Mouse (Mus musculus) megakaryocyte-erythroid progenitor cell, adult 5 weeks (primary cell): ENCODE measurements around the gene Srsf11. TPM values are rescaled to one million over a fixed set of nuclear protein-coding genes. Genes with fewer than 3 reads are reported as not detected.

Experiments used
- polyA plus RNA-seq: library from polyadenylated mRNA; stranded (reverse); fragments of >175 nt; gene quantifications from 2 replicates; pipeline ENCODE4 v1.2.3, GENCODE M21; 2012

Gene Srsf11
- 82.6 and 156 TPM in 2 replicates for polyA plus RNA-seq

GRCm38 (mm10) chr3:158036329-158036988 is at the start of gene Srsf11, which contains the start of gene Lrrc40:
Gene Srsf11, minus strand, starts transcription at chr3:158036639.
Gene Lrrc40, plus strand, starts transcription at chr3:158036662.

Other genes starting within 250 kb of the Srsf11 start
- 0.14 TPM in 1 of 2 replicates, not detected in the other for gene Cth, start 111.6 kb downstream of the Srsf11 start, polyA plus RNA-seq
- 21.9 and 30.4 TPM in 2 replicates for gene Ankrd13c, start 89.4 kb downstream of the Srsf11 start, polyA plus RNA-seq
- gene Lrrc40, start within 50 bp of the Srsf11 start, polyA plus RNA-seq: 16.7 and 17.6 TPM in 2 replicates